Mouse (Mus musculus): Measurements from ENCODE around the gene Gm20388. TPM values are rescaled to one million over a fixed set of nuclear protein-coding genes. Genes with fewer than 3 reads are reported as not detected.

The Gm20388 gene
- polyA plus RNA-seq, 1 experiment from 2014 or later, result 12.4 TPM

GRCm38 (mm10) chr8:124185081-124185480, 4274.4 kb downstream of the Gm20388 start:
- H3K27ac ChIP-seq (ENCODE audit: low read depth, low read length), result no peak overlapping the region
- ATAC-seq, result no peak
- H3K36me3 ChIP-seq (ENCODE audit: control insufficient read depth, insufficient read depth, low read length), result no peaks in the 10 kb centered on the region
- H3K4me2 ChIP-seq (ENCODE audit: low read length), result no peak overlapping the region
- 64% methylated on average over 6 of the region's 6 CpGs for WGBS
- no peak overlapping the region for H3K9ac ChIP-seq (ENCODE audit: low read depth, low read length)
- H3K9me3 ChIP-seq (ENCODE audit: control insufficient read depth, low read length), result no peaks in the 10 kb centered on the region
- H3K4me1 ChIP-seq (ENCODE audit: control insufficient read depth, insufficient read depth, low read depth, low read length), result peaks cover 12% of the 10 kb centered on the region
- no peak overlapping the region for H3K4me3 ChIP-seq (ENCODE audit: low read length)
- no peaks in the 10 kb centered on the region for H3K27me3 ChIP-seq (replicated peaks; ENCODE audit: control insufficient read depth, insufficient read depth, low read length)

- Histone ChIP-seq H3K36me3 (ENCODE audit: control insufficient read depth, insufficient read depth, low read length) (no peaks in the 10 kb centered on the region), H3K4me3 (ENCODE audit: low read length) (no peak overlapping the region), H3K4me1 (ENCODE audit: control insufficient read depth, insufficient read depth, low read depth, low read length) (no peaks in the 10 kb centered on the region), H3K9me3 (ENCODE audit: control insufficient read depth, low read length) (no peaks in the 10 kb centered on the region), H3K27me3 (replicated peaks; ENCODE audit: control insufficient read depth, insufficient read depth, low read length) (no peaks in the 10 kb centered on the region), H3K9ac (ENCODE audit: low read depth, low read length) (no peak overlapping the region), H3K27ac (ENCODE audit: low read depth, low read length) (no peak overlapping the region), H3K4me2 (ENCODE audit: low read length) (no peak overlapping the region)
- no peak for ATAC-seq
- WGBS, result 81% methylated on average over 7 of the region's 7 CpGs
These were observed 4279.7 kb downstream of the Gm20388 start for GRCm38 (mm10) chr8:124190388-124190787.

- Histone ChIP-seq H3K27me3 (replicated peaks; ENCODE audit: control insufficient read depth, insufficient read depth, low read length) (no peaks in the 10 kb centered on the region), H3K9ac (ENCODE audit: low read depth, low read length) (no peak overlapping the region), H3K36me3 (ENCODE audit: control insufficient read depth, insufficient read depth, low read length) (no peaks in the 10 kb centered on the region), H3K27ac (ENCODE audit: low read depth, low read length) (no peak overlapping the region), H3K4me3 (ENCODE audit: low read length) (no peak overlapping the region), H3K4me2 (ENCODE audit: low read length) (no peak overlapping the region), H3K9me3 (ENCODE audit: control insufficient read depth, low read length) (no peaks in the 10 kb centered on the region), H3K4me1 (ENCODE audit: control insufficient read depth, insufficient read depth, low read depth, low read length) (no peaks in the 10 kb centered on the region)
- ATAC-seq, result no peak
- 71% methylated on average over 4 of the region's 4 CpGs for WGBS
These were observed 4281.6 kb downstream of the Gm20388 start for GRCm38 (mm10) chr8:124192242-124192641.

GRCm38 (mm10) chr8:124192976-124193375, 4282.3 kb downstream of the Gm20388 start:
- no peak overlapping the region for H3K4me2 ChIP-seq (ENCODE audit: low read length)
- 83% methylated on average over 10 of the region's 10 CpGs for WGBS
- no peak overlapping the region for H3K27ac ChIP-seq (ENCODE audit: low read depth, low read length)
- H3K9me3 ChIP-seq (ENCODE audit: control insufficient read depth, low read length), result no peaks in the 10 kb centered on the region
- ATAC-seq, result no peak; the same call in 1 of the 2 replicates
- no peak overlapping the region for H3K9ac ChIP-seq (ENCODE audit: low read depth, low read length)
- H3K4me1 ChIP-seq (ENCODE audit: control insufficient read depth, insufficient read depth, low read depth, low read length), result no peaks in the 10 kb centered on the region
- H3K4me3 ChIP-seq (ENCODE audit: low read length), result no peak overlapping the region
- no peaks in the 10 kb centered on the region for H3K27me3 ChIP-seq (replicated peaks; ENCODE audit: control insufficient read depth, insufficient read depth, low read length)
- H3K36me3 ChIP-seq (ENCODE audit: control insufficient read depth, insufficient read depth, low read length), result no peaks in the 10 kb centered on the region

GRCm38 (mm10) chr8:124193992-124194391, 4283.4 kb downstream of the Gm20388 start:
- no peak overlapping the region for H3K27ac ChIP-seq (ENCODE audit: low read depth, low read length)
- H3K9ac ChIP-seq (ENCODE audit: low read depth, low read length), result no peak overlapping the region
- no peak overlapping the region for H3K4me3 ChIP-seq (ENCODE audit: low read length)
- ATAC-seq, result peak; percentile 76
- H3K27me3 ChIP-seq (replicated peaks; ENCODE audit: control insufficient read depth, insufficient read depth, low read length), result no peaks in the 10 kb centered on the region
- H3K4me1 ChIP-seq (ENCODE audit: control insufficient read depth, insufficient read depth, low read depth, low read length), result no peaks in the 10 kb centered on the region
- H3K36me3 ChIP-seq (ENCODE audit: control insufficient read depth, insufficient read depth, low read length), result no peaks in the 10 kb centered on the region
- H3K9me3 ChIP-seq (ENCODE audit: control insufficient read depth, low read length), result no peaks in the 10 kb centered on the region
- WGBS, result 58% methylated on average over 5 of the region's 5 CpGs
- no peak overlapping the region for H3K4me2 ChIP-seq (ENCODE audit: low read length)

- no peak overlapping the region for H3K9ac ChIP-seq (ENCODE audit: low read depth, low read length)
- 56% methylated on average over 5 of the region's 5 CpGs for WGBS
- no peaks in the 10 kb centered on the region for H3K4me1 ChIP-seq (ENCODE audit: control insufficient read depth, insufficient read depth, low read depth, low read length)
- H3K4me2 ChIP-seq (ENCODE audit: low read length), result no peak overlapping the region
- H3K36me3 ChIP-seq (ENCODE audit: control insufficient read depth, insufficient read depth, low read length), result no peaks in the 10 kb centered on the region
- ATAC-seq, result no peak
- H3K27ac ChIP-seq (ENCODE audit: low read depth, low read length), result no peak overlapping the region
- no peak overlapping the region for H3K4me3 ChIP-seq (ENCODE audit: low read length)
- no peaks in the 10 kb centered on the region for H3K27me3 ChIP-seq (replicated peaks; ENCODE audit: control insufficient read depth, insufficient read depth, low read length)
- no peaks in the 10 kb centered on the region for H3K9me3 ChIP-seq (ENCODE audit: control insufficient read depth, low read length)
These were observed 4285.6 kb downstream of the Gm20388 start for GRCm38 (mm10) chr8:124196195-124196594.

GRCm38 (mm10) chr8:124196797-124197196, 4286.2 kb downstream of the Gm20388 start:
- 66% methylated on average over 5 of the region's 5 CpGs for WGBS
- Histone ChIP-seq H3K4me1 (ENCODE audit: control insufficient read depth, insufficient read depth, low read depth, low read length) (no peaks in the 10 kb centered on the region), H3K9me3 (ENCODE audit: control insufficient read depth, low read length) (no peaks in the 10 kb centered on the region)

GRCm38 (mm10) chr8:124198230-124198629, 4287.6 kb downstream of the Gm20388 start:
- H3K9me3 ChIP-seq (ENCODE audit: control insufficient read depth, low read length), result no peaks in the 10 kb centered on the region
- 82% methylated on average over 7 of the region's 7 CpGs for WGBS
- H3K9ac ChIP-seq (ENCODE audit: low read depth, low read length), result no peak overlapping the region
- no peaks in the 10 kb centered on the region for H3K36me3 ChIP-seq (ENCODE audit: control insufficient read depth, insufficient read depth, low read length)
- H3K27me3 ChIP-seq (replicated peaks; ENCODE audit: control insufficient read depth, insufficient read depth, low read length), result no peaks in the 10 kb centered on the region
- no peak overlapping the region for H3K4me2 ChIP-seq (ENCODE audit: low read length)
- no peak for ATAC-seq
- H3K4me1 ChIP-seq (ENCODE audit: control insufficient read depth, insufficient read depth, low read depth, low read length), result no peaks in the 10 kb centered on the region
- no peak overlapping the region for H3K27ac ChIP-seq (ENCODE audit: low read depth, low read length)
- no peak overlapping the region for H3K4me3 ChIP-seq (ENCODE audit: low read length)

More at GRCm38 (mm10) chr8:124196797-124197196, 4286.2 kb downstream of the Gm20388 start:
- H3K4me3 ChIP-seq (ENCODE audit: low read length), result no peak overlapping the region
- no peaks in the 10 kb centered on the region for H3K27me3 ChIP-seq (replicated peaks; ENCODE audit: control insufficient read depth, insufficient read depth, low read length)
- H3K9ac ChIP-seq (ENCODE audit: low read depth, low read length), result no peak overlapping the region
- H3K27ac ChIP-seq (ENCODE audit: low read depth, low read length), result no peak overlapping the region
- no peak overlapping the region for H3K4me2 ChIP-seq (ENCODE audit: low read length)
- no peaks in the 10 kb centered on the region for H3K36me3 ChIP-seq (ENCODE audit: control insufficient read depth, insufficient read depth, low read length)
- no peak for ATAC-seq

- H3K27ac ChIP-seq (ENCODE audit: low read depth, low read length), result no peak overlapping the region
- H3K9ac ChIP-seq (ENCODE audit: low read depth, low read length), result no peak overlapping the region
- no peaks in the 10 kb centered on the region for H3K27me3 ChIP-seq (replicated peaks; ENCODE audit: control insufficient read depth, insufficient read depth, low read length)
- no peak overlapping the region for H3K4me2 ChIP-seq (ENCODE audit: low read length)
- ATAC-seq, result no peak
- H3K36me3 ChIP-seq (ENCODE audit: control insufficient read depth, insufficient read depth, low read length), result no peaks in the 10 kb centered on the region
- H3K4me1 ChIP-seq (ENCODE audit: control insufficient read depth, insufficient read depth, low read depth, low read length), result no peaks in the 10 kb centered on the region
- WGBS, result 41% methylated on average over 7 of the region's 7 CpGs
- no peaks in the 10 kb centered on the region for H3K9me3 ChIP-seq (ENCODE audit: control insufficient read depth, low read length)
- H3K4me3 ChIP-seq (ENCODE audit: low read length), result no peak overlapping the region
These were observed 4289.8 kb downstream of the Gm20388 start for GRCm38 (mm10) chr8:124200400-124200799.

- H3K4me3 ChIP-seq (ENCODE audit: low read length), result no peak overlapping the region
- WGBS, result 94% methylated on average over 8 of the region's 8 CpGs
- no peak overlapping the region for H3K4me2 ChIP-seq (ENCODE audit: low read length)
- no peaks in the 10 kb centered on the region for H3K27me3 ChIP-seq (replicated peaks; ENCODE audit: control insufficient read depth, insufficient read depth, low read length)
- no peaks in the 10 kb centered on the region for H3K9me3 ChIP-seq (ENCODE audit: control insufficient read depth, low read length)
- no peaks in the 10 kb centered on the region for H3K4me1 ChIP-seq (ENCODE audit: control insufficient read depth, insufficient read depth, low read depth, low read length)
- H3K27ac ChIP-seq (ENCODE audit: low read depth, low read length), result no peak overlapping the region
- no peak overlapping the region for H3K9ac ChIP-seq (ENCODE audit: low read depth, low read length)
- no peaks in the 10 kb centered on the region for H3K36me3 ChIP-seq (ENCODE audit: control insufficient read depth, insufficient read depth, low read length)
- ATAC-seq, result no peak
These were observed 4291.1 kb downstream of the Gm20388 start for GRCm38 (mm10) chr8:124201706-124202105.
